Mouse (Mus musculus) thymus, postnatal 10 days (tissue): ENCODE data around the gene Opn3.

ENCODE experiments used
- DNase-seq, 2 experiments: peaks; one replicate each; pipeline ENCODE4 v3.0.0; 2021; ENCODE audit warnings: low spot score in 2 of 2

Opn3 gene

GRCm38 (mm10) chr1:175692246-175692996 is at the start of gene Opn3, which contains the start of gene Chml:
Gene Opn3, minus strand, starts transcription at chr1:175692776.
Gene Chml, minus strand, starts transcription at chr1:175692901.
- peak; percentile 99 for DNase-seq

GRCm38 (mm10) chr1:175725771-175726170 is 33.2 kb upstream of the Opn3 start:
- no peak for DNase-seq

- no peak for DNase-seq
These were observed 24.3 kb upstream of the Opn3 start for GRCm38 (mm10) chr1:175716832-175717231.

GRCm38 (mm10) chr1:175712338-175712909 is 19.8 kb upstream of the Opn3 start:
- no peak for DNase-seq

- DNase-seq = no peak
These were observed 15.4 kb upstream of the Opn3 start for GRCm38 (mm10) chr1:175708013-175708412.

- no peak for DNase-seq
These were observed 15.0 kb upstream of the Opn3 start for GRCm38 (mm10) chr1:175707599-175707998.

GRCm38 (mm10) chr1:175701145-175701544 is 8.6 kb upstream of the Opn3 start:
- no peak for DNase-seq

- DNase-seq = peak in 1 of 2 experiments; percentile 6
These were observed 7.2 kb upstream of the Opn3 start for GRCm38 (mm10) chr1:175699796-175700195.

- no peak for DNase-seq
These were observed 6.8 kb upstream of the Opn3 start for GRCm38 (mm10) chr1:175699375-175699774.

GRCm38 (mm10) chr1:175698293-175698692 is 5.7 kb upstream of the Opn3 start, which contains the start of gene Wdr64:
Gene Wdr64, plus strand, starts transcription at chr1:175698593.
- no peak for DNase-seq

- peak; percentile 7 to 27 for DNase-seq
These were observed 919 bp upstream of the Opn3 start for GRCm38 (mm10) chr1:175693429-175693960.

- DNase-seq = no peak
These were observed 403 bp upstream of the Opn3 start for GRCm38 (mm10) chr1:175692997-175693361.

GRCm38 (mm10) chr1:175691686-175692245 is 810 bp downstream of the Opn3 start:
- DNase-seq = no peak

- no peak for DNase-seq
These were observed 11.6 kb downstream of the Opn3 start for GRCm38 (mm10) chr1:175680995-175681394.

- DNase-seq = no peak
These were observed 15.1 kb downstream of the Opn3 start for GRCm38 (mm10) chr1:175677459-175677858.

GRCm38 (mm10) chr1:175675116-175675515 is 17.5 kb downstream of the Opn3 start:
- no peak for DNase-seq

- no peak for DNase-seq
These were observed 18.8 kb downstream of the Opn3 start for GRCm38 (mm10) chr1:175673563-175674325.

- no peak for DNase-seq
These were observed 20.9 kb downstream of the Opn3 start for GRCm38 (mm10) chr1:175671626-175672025.

- no peak for DNase-seq
These were observed 22.5 kb downstream of the Opn3 start for GRCm38 (mm10) chr1:175670042-175670441.

GRCm38 (mm10) chr1:175669456-175669855 is 23.1 kb downstream of the Opn3 start:
- DNase-seq = no peak

- peak; percentile 12 to 41 for DNase-seq
These were observed 23.7 kb downstream of the Opn3 start for GRCm38 (mm10) chr1:175668666-175669405.
